Mouse (Mus musculus): ENCODE data around the gene Ikzf3. TPM values are rescaled to one million over a fixed set of nuclear protein-coding genes. Genes with fewer than 3 reads are reported as not detected.

Gene Ikzf3
- total and polyA plus RNA-seq, 2 experiments: 0.37 to 1.1 TPM

GRCm38 (mm10) chr11:98418273-98418672 lies 127.6 kb downstream of the Ikzf3 start:
- no peak overlapping the region for H3K27ac ChIP-seq (replicated peaks; ENCODE audit: insufficient read depth, low read depth, low read length)
- DNase-seq (ENCODE audit: extremely low read depth, low read depth, low spot score): no peak
- WGBS: 76% methylated on average over 5 of the region's 6 CpGs

GRCm38 (mm10) chr11:98417074-98417473 lies 128.8 kb downstream of the Ikzf3 start:
- WGBS: 83% methylated on average over 1 of the region's 1 CpGs
- no peak overlapping the region for H3K4me3 ChIP-seq (ENCODE audit: insufficient read depth, low read depth, low read length)
- H3K9ac ChIP-seq (ENCODE audit: low read depth, low read length): no peak overlapping the region
- peaks cover 8% of the 10 kb centered on the region for H3K27me3 ChIP-seq (ENCODE audit: control insufficient read depth, insufficient read depth, low read length)
- TF ChIP-seq POLR2A (IDR thresholded peaks at IDR 0.05; ENCODE audit: extremely low read depth, insufficient read depth, low read length): no peak
- TF ChIP-seq CTCF (IDR thresholded peaks at IDR 0.05; ENCODE audit: low read depth, low read length): no peak
- no peaks in the 10 kb centered on the region for H3K4me1 ChIP-seq (ENCODE audit: control insufficient read depth, insufficient read depth, low read length)
- H3K79me2 ChIP-seq (ENCODE audit: control insufficient read depth, insufficient read depth, low read length): peaks cover 3% of the 10 kb centered on the region; the same call in 1 of the 2 replicates
- DNase-seq (ENCODE audit: extremely low read depth, low read depth, low spot score): no peak
- H3K36me3 ChIP-seq (ENCODE audit: control insufficient read depth, insufficient read depth, low read length): no peaks in the 10 kb centered on the region
- H3K27ac ChIP-seq (replicated peaks; ENCODE audit: insufficient read depth, low read depth, low read length): no peak overlapping the region

More at GRCm38 (mm10) chr11:98418273-98418672, 127.6 kb downstream of the Ikzf3 start:
- Histone ChIP-seq H3K36me3 (ENCODE audit: control insufficient read depth, insufficient read depth, low read length) (no peaks in the 10 kb centered on the region), H3K9ac (ENCODE audit: low read depth, low read length) (no peak overlapping the region), H3K4me1 (ENCODE audit: control insufficient read depth, insufficient read depth, low read length) (no peaks in the 10 kb centered on the region), H3K79me2 (ENCODE audit: control insufficient read depth, insufficient read depth, low read length) (no peaks in the 10 kb centered on the region), H3K4me3 (ENCODE audit: insufficient read depth, low read depth, low read length) (no peak overlapping the region), H3K27me3 (ENCODE audit: control insufficient read depth, insufficient read depth, low read length) (no peaks in the 10 kb centered on the region)
- TF ChIP-seq POLR2A (IDR thresholded peaks at IDR 0.05; ENCODE audit: extremely low read depth, insufficient read depth, low read length) (no peak), CTCF (IDR thresholded peaks at IDR 0.05; ENCODE audit: low read depth, low read length) (no peak)

Other genes with a start within 250 kb of the Ikzf3 start
- gene Neurod2, start 216.4 kb downstream of the Ikzf3 start, total RNA-seq (2014; rRNA removed): not detected in 2 replicates
- gene Neurod2, start 216.4 kb downstream of the Ikzf3 start, polyA plus RNA-seq (2012; rRNA removed): not detected in 2 replicates
- gene Ppp1r1b, start 197.6 kb downstream of the Ikzf3 start, total RNA-seq (2014; rRNA removed): 0.55 and 0.87 TPM in 2 replicates
- gene Ppp1r1b, start 197.6 kb downstream of the Ikzf3 start, polyA plus RNA-seq (2012; rRNA removed): 2.8 and 4.3 TPM in 2 replicates
- 11.9 and 17.2 TPM in 2 replicates for gene Stard3, start 187.7 kb downstream of the Ikzf3 start, total RNA-seq (2014; rRNA removed)
- gene Stard3, start 187.7 kb downstream of the Ikzf3 start, polyA plus RNA-seq (2012; rRNA removed): 30.0 and 41.1 TPM in 2 replicates
- gene Tcap, start 162.2 kb downstream of the Ikzf3 start, total RNA-seq (2014; rRNA removed): 3.5 TPM in 1 of 2 replicates, not detected in the other
- 0.10 and 0.16 TPM in 2 replicates for gene Tcap, start 162.2 kb downstream of the Ikzf3 start, polyA plus RNA-seq (2012; rRNA removed)
- gene Pnmt, start 159.6 kb downstream of the Ikzf3 start, total RNA-seq (2014; rRNA removed): 1.7 TPM in 1 of 2 replicates, not detected in the other
- not detected in 2 replicates for gene Pnmt, start 159.6 kb downstream of the Ikzf3 start, polyA plus RNA-seq (2012; rRNA removed)
- gene Pgap3, start 145.5 kb downstream of the Ikzf3 start, total RNA-seq (2014; rRNA removed): 0.37 and 0.87 TPM in 2 replicates
- 3.7 and 5.0 TPM in 2 replicates for gene Pgap3, start 145.5 kb downstream of the Ikzf3 start, polyA plus RNA-seq (2012; rRNA removed)
- 0.60 and 1.0 TPM in 2 replicates for gene Erbb2, start 133.6 kb downstream of the Ikzf3 start, total RNA-seq (2014; rRNA removed)
- gene Erbb2, start 133.6 kb downstream of the Ikzf3 start, polyA plus RNA-seq (2012; rRNA removed): 0.56 and 0.72 TPM in 2 replicates
- gene Mien1, start 107.0 kb downstream of the Ikzf3 start, total RNA-seq (2014; rRNA removed): 62.8 and 64.1 TPM in 2 replicates
- 75.0 and 101 TPM in 2 replicates for gene Mien1, start 107.0 kb downstream of the Ikzf3 start, polyA plus RNA-seq (2012; rRNA removed)
- gene Grb7, start 99.6 kb downstream of the Ikzf3 start, total RNA-seq (2014; rRNA removed): 58.2 and 84.8 TPM in 2 replicates
- gene Grb7, start 99.6 kb downstream of the Ikzf3 start, polyA plus RNA-seq (2012; rRNA removed): 134 and 136 TPM in 2 replicates
- 0.28 and 0.94 TPM in 2 replicates for gene Zpbp2, start 5.1 kb upstream of the Ikzf3 start, total RNA-seq (2014; rRNA removed)
- gene Zpbp2, start 5.1 kb upstream of the Ikzf3 start, polyA plus RNA-seq (2012; rRNA removed): 0.09 TPM in 1 of 2 replicates, not detected in the other
- gene Ormdl3, start 41.3 kb upstream of the Ikzf3 start, total RNA-seq (2014; rRNA removed): 48.3 and 62.0 TPM in 2 replicates
- gene Ormdl3, start 41.3 kb upstream of the Ikzf3 start, polyA plus RNA-seq (2012; rRNA removed): 119 and 166 TPM in 2 replicates
- not detected in 2 replicates for gene Lrrc3c, start 52.3 kb upstream of the Ikzf3 start, total RNA-seq (2014; rRNA removed)
- gene Lrrc3c, start 52.3 kb upstream of the Ikzf3 start, polyA plus RNA-seq (2012; rRNA removed): not detected in 2 replicates
- not detected in 2 replicates for gene Gm12355, start 79.6 kb upstream of the Ikzf3 start, total RNA-seq (2014; rRNA removed)
- not detected in 2 replicates for gene Gm12355, start 79.6 kb upstream of the Ikzf3 start, polyA plus RNA-seq (2012; rRNA removed)
- gene Gsdma3, start 80.3 kb upstream of the Ikzf3 start, total RNA-seq (2014; rRNA removed): not detected in 2 replicates
- not detected in 2 replicates for gene Gsdma3, start 80.3 kb upstream of the Ikzf3 start, polyA plus RNA-seq (2012; rRNA removed)
- gene Gsdma2, start 100.7 kb upstream of the Ikzf3 start, total RNA-seq (2014; rRNA removed): not detected in 2 replicates
- not detected in 2 replicates for gene Gsdma2, start 100.7 kb upstream of the Ikzf3 start, polyA plus RNA-seq (2012; rRNA removed)
- not detected in 2 replicates for gene Gsdma, start 118.3 kb upstream of the Ikzf3 start, total RNA-seq (2014; rRNA removed)
- not detected in 2 replicates for gene Gsdma, start 118.3 kb upstream of the Ikzf3 start, polyA plus RNA-seq (2012; rRNA removed)
- gene Psmd3, start 136.5 kb upstream of the Ikzf3 start, total RNA-seq (2014; rRNA removed): 54.6 and 69.7 TPM in 2 replicates
- gene Psmd3, start 136.5 kb upstream of the Ikzf3 start, polyA plus RNA-seq (2012; rRNA removed): 158 TPM in 2 replicates
- not detected in 2 replicates for gene Csf3, start 155.2 kb upstream of the Ikzf3 start, total RNA-seq (2014; rRNA removed)
- 0.07 TPM in 1 of 2 replicates, not detected in the other for gene Csf3, start 155.2 kb upstream of the Ikzf3 start, polyA plus RNA-seq (2012; rRNA removed)
- gene Med24, start 183.4 kb upstream of the Ikzf3 start, total RNA-seq (2014; rRNA removed): 3.9 and 6.2 TPM in 2 replicates
- gene Med24, start 183.4 kb upstream of the Ikzf3 start, polyA plus RNA-seq (2012; rRNA removed): 16.2 and 23.2 TPM in 2 replicates
- 5.5 and 8.9 TPM in 2 replicates for gene Thra, start 194.6 kb upstream of the Ikzf3 start, total RNA-seq (2014; rRNA removed)
- gene Thra, start 194.6 kb upstream of the Ikzf3 start, polyA plus RNA-seq (2012; rRNA removed): 13.6 and 14.9 TPM in 2 replicates
- gene Nr1d1, start 229.3 kb upstream of the Ikzf3 start, total RNA-seq (2014; rRNA removed): 19.0 and 45.4 TPM in 2 replicates
- 75.4 and 106 TPM in 2 replicates for gene Nr1d1, start 229.3 kb upstream of the Ikzf3 start, polyA plus RNA-seq (2012; rRNA removed)
- gene Msl1, start 249.5 kb upstream of the Ikzf3 start, total RNA-seq (2014; rRNA removed): 15.5 and 17.7 TPM in 2 replicates
- 17.0 and 17.2 TPM in 2 replicates for gene Msl1, start 249.5 kb upstream of the Ikzf3 start, polyA plus RNA-seq (2012; rRNA removed)